Mouse (Mus musculus) heart, embryonic 10.5 days (tissue): ENCODE measurements around the gene Parp16. TPM values are rescaled to one million over a fixed set of nuclear protein-coding genes. Genes with fewer than 3 reads are reported as not detected.
"Not testable (repeated sequence)": the region's sequence is repeated elsewhere in the genome, so short reads cannot be mapped to it uniquely, and the experiment has no call there.

Experiments
- DNase-seq: peaks from one replicate; pipeline ENCODE4 v3.0.0-alpha.2; 2017; ENCODE audit warnings: low spot score
- H3K27ac ChIP-seq: fragments of 300-500 bp; sonication (generic); 2 replicates; pipeline ENCODE4 v1.5.1; 2016; ENCODE audit warnings: mild to moderate bottlenecking
- H3K27me3 ChIP-seq: fragments of 300-500 bp; sonication (generic); 2 replicates; pipeline ENCODE4 v1.6.1; 2016; ENCODE audit warnings: mild to moderate bottlenecking; ENCODE audit not compliant: poor library complexity, insufficient read depth, severe bottlenecking
- H3K36me3 ChIP-seq: fragments of 300-500 bp; sonication (generic); 2 replicates; pipeline ENCODE4 v1.6.1; 2016; ENCODE audit warnings: mild to moderate bottlenecking, moderate library complexity
- H3K4me1 ChIP-seq: fragments of 300-500 bp; sonication (generic); 2 replicates; pipeline ENCODE4 v1.6.1; 2016; ENCODE audit warnings: mild to moderate bottlenecking
- H3K4me3 ChIP-seq: fragments of 300-500 bp; sonication (generic); 2 replicates; pipeline ENCODE4 v1.5.1; 2016; ENCODE audit warnings: mild to moderate bottlenecking, moderate library complexity
- H3K9me3 ChIP-seq: fragments of 300-500 bp; sonication (generic); 2 replicates; pipeline ENCODE4 v1.6.1; 2016; ENCODE audit warnings: mild to moderate bottlenecking, moderate library complexity
- WGBS: fragments of 180-500 bp; shearing (Covaris S2); methylation state at CpG from one replicate; pipeline ENCODE4 v1.1.7; 2016; 5-methylcytosine and 5-hydroxymethylcytosine counted together
- polyA plus RNA-seq: library from polyadenylated mRNA; unstranded; fragments of >200 nt; fragmentation: Nextera tagmentation; extraction: Ambion mirVana; gene quantifications from 2 replicates; pipeline ENCODE4 v1.2.1, GENCODE M21; 2016

Parp16 gene
- polyA plus RNA-seq, 1 experiment from 2014 or later, result 5.8 TPM

DNA sequence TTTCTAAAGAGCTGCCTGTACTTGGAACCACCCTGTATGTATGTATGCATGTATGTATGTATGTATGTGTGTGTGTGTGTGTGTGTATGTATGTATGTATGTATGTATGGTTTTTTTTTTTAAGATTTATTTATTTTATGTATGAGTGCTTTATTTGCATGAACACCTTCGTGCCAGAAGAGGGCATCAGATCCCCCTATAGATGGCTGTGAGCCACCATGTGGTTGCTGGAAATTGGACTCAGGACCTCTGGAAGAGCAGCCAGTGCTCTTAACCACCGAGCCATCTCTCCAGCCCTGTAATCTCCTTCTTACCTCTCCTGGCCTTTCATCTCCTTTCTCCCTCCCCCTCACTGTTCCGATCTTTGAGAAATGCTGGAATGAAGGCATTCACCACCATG, 25.2 kb downstream of the Parp16 start:
- H3K36me3 ChIP-seq, H3K9me3 ChIP-seq, H3K27ac ChIP-seq, H3K27me3 ChIP-seq, H3K4me3 ChIP-seq, DNase-seq: not testable (repeated sequence)
- WGBS, result 45% methylated on average over 3 of the region's 3 CpGs
- peaks cover 22% of the 10 kb centered on the region for H3K4me1 ChIP-seq

DNA sequence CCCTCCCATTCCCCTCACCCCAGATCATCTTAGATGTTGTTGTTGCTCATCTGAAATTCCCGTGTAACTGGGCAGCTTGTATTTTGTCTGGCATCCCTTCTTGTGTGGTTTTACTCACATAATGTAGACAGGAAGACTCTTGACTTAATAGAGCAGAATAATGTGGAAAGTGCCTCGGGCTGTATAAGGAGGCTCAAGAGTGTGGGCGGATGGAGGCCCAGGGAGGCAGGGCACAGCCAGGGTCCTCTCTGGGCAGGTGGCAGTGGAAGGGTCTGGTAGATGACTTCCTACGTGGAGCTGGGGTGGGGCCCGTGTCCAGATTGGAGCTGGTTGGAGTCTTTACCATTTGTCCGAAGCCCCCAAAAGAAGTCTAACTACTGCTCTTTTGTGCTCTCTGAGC, 28.8 kb downstream of the Parp16 start:
- Histone ChIP-seq H3K4me3 (no peak overlapping the region), H3K4me1 (no peaks in the 10 kb centered on the region; the same call in 1 of the 2 replicates), H3K36me3 (0 out of 2 replicates have a peak, but pooled peaks cover 4% of the 10 kb centered on the region), H3K9me3 (no peaks in the 10 kb centered on the region), H3K27ac (no peak overlapping the region; the same call in 1 of the 2 replicates), H3K27me3 (no peaks in the 10 kb centered on the region)
- 72% methylated on average over 6 of the region's 6 CpGs for WGBS
- DNase-seq, result no peak

GRCm38 (mm10) chr9:65225795-65226194, 30.6 kb downstream of the Parp16 start:
- DNase-seq, result no peak
- Histone ChIP-seq H3K4me3 (no peak overlapping the region), H3K9me3 (no peaks in the 10 kb centered on the region), H3K4me1 (peaks cover 2% of the 10 kb centered on the region; the same call in 1 of the 2 replicates), H3K27me3 (no peaks in the 10 kb centered on the region), H3K36me3 (peaks cover 10% of the 10 kb centered on the region; the same call in 1 of the 2 replicates), H3K27ac (no peak overlapping the region)
- 39% methylated on average over 4 of the region's 4 CpGs for WGBS

GRCm38 (mm10) chr9:65230250-65230649, 35.1 kb downstream of the Parp16 start:
- no peak for DNase-seq
- peaks cover 13% of the 10 kb centered on the region; the same call in 1 of the 2 replicates for H3K4me1 ChIP-seq
- no peak overlapping the region for H3K4me3 ChIP-seq
- no peaks in the 10 kb centered on the region for H3K27me3 ChIP-seq
- peaks cover 22% of the 10 kb centered on the region for H3K36me3 ChIP-seq
- no peak overlapping the region for H3K27ac ChIP-seq
- whole genome bisulfite sequencing, result 70% methylated on average over 6 of the region's 6 CpGs
- no peaks in the 10 kb centered on the region for H3K9me3 ChIP-seq

DNA sequence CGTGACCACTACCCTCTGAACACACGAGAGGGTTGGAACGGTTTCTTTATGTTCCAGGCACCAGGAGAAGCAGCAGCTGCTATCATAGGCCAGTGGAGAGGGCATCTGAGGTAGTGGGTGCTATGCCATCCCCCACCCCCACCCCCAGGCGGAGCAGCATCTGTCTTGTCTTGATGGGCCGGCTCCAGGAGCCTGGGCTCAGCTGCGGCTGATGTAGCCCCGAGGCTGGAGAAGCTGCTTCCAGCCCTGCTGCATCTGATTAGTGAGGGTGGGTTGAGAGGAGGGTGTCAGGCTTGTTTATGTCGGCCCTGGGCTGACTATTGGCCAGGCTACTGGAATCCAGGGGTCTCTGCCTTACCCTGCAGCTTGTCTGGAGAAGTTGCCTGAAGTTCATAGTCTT, 36.1 kb downstream of the Parp16 start:
- Histone ChIP-seq H3K27ac (0 out of 2 replicates have a peak overlapping the region, but pooled peaks have one; percentile 56), H3K36me3 (peaks cover 23% of the 10 kb centered on the region), H3K9me3 (no peaks in the 10 kb centered on the region), H3K27me3 (no peaks in the 10 kb centered on the region), H3K4me1 (peaks cover 13% of the 10 kb centered on the region; the same call in 1 of the 2 replicates), H3K4me3 (no peak overlapping the region)
- DNase-seq, result no peak
- WGBS, result 50% methylated on average over 8 of the region's 8 CpGs

GRCm38 (mm10) chr9:65233243-65233985, 38.3 kb downstream of the Parp16 start:
- Histone ChIP-seq H3K4me1 (peaks cover 13% of the 10 kb centered on the region; the same call in 1 of the 2 replicates), H3K36me3 (peaks cover 33% of the 10 kb centered on the region), H3K27ac (no peak overlapping the region), H3K27me3 (no peaks in the 10 kb centered on the region), H3K4me3 (no peak overlapping the region), H3K9me3 (no peaks in the 10 kb centered on the region)
- DNase-seq, result no peak
- 83% methylated on average over 9 of the region's 9 CpGs for WGBS

GRCm38 (mm10) chr9:65234734-65235133, 39.6 kb downstream of the Parp16 start:
- DNase-seq, result peak; percentile 71
- Histone ChIP-seq H3K27ac (no peak overlapping the region), H3K9me3 (no peaks in the 10 kb centered on the region), H3K27me3 (no peaks in the 10 kb centered on the region), H3K36me3 (peaks cover 38% of the 10 kb centered on the region), H3K4me1 (peaks cover 13% of the 10 kb centered on the region; the same call in 1 of the 2 replicates), H3K4me3 (no peak overlapping the region)
- WGBS, result 74% methylated on average over 3 of the region's 3 CpGs

GRCm38 (mm10) chr9:65235601-65236000, 40.4 kb downstream of the Parp16 start:
- H3K27ac ChIP-seq, result no peak overlapping the region
- H3K9me3 ChIP-seq, result no peaks in the 10 kb centered on the region
- H3K4me3 ChIP-seq, result no peak overlapping the region
- 35% methylated on average over 1 of the region's 1 CpGs for WGBS
- DNase-seq, result no peak
- H3K4me1 ChIP-seq, result peaks cover 13% of the 10 kb centered on the region; the same call in 1 of the 2 replicates
- H3K27me3 ChIP-seq, result no peaks in the 10 kb centered on the region
- peaks cover 32% of the 10 kb centered on the region for H3K36me3 ChIP-seq

DNA sequence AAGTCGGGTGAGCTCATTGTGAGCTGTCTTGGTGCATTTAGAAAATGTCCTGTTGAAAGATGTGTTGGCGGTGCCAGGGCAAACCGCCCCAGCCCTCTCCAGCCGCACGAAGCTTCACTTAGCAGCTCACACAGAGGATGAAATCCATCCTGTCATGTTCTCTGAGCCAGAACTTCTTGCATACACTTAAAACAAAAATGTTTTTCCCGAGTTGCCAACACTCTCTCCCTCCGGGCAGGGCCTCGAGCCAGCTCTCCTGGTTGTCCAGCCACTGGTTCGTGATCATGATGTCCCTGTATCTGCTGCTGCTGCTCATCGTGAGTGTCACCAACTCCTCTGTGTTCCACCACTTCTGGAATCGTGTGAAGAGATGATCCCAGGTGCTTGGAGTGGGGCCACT, 42.5 kb downstream of the Parp16 start:
- Histone ChIP-seq H3K27ac (no peak overlapping the region), H3K4me3 (no peak overlapping the region), H3K27me3 (no peaks in the 10 kb centered on the region), H3K9me3 (no peaks in the 10 kb centered on the region), H3K4me1 (peaks cover under 1% of the 10 kb centered on the region; the same call in 1 of the 2 replicates), H3K36me3 (peaks cover 29% of the 10 kb centered on the region; the same call in 1 of the 2 replicates)
- 73% methylated on average over 11 of the region's 11 CpGs for WGBS
- no peak for DNase-seq

DNA sequence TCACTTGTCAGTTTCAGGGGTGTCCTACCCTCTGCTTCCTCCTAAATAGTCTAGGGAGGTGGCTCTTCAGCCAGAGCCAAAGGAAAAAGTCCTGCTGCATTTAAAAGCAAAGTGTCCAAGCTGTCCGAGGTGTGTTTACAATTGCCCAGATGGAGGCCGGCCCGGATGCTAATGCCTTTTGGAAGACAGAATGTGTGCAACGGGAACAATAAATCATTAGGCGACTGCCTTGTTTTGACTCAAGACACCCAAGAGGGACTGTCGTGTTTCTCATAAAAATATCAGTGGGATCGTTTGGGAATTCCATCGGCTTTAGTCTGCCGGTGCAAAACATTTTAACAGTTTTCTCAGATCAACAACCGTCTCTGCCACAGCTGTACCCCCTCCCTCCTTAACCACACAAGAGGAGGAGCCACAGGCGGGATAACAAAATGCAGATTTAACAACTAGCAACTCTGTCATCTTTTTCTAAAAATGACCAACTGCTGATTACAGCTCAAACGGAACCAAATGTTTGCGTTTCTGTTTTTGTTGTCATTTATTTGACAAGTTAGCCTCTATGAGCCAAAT, 43.1 kb downstream of the Parp16 start:
- no peak for DNase-seq
- peaks cover 7% of the 10 kb centered on the region; the same call in 1 of the 2 replicates for H3K4me1 ChIP-seq
- WGBS, result 80% methylated on average over 13 of the region's 13 CpGs

DNA sequence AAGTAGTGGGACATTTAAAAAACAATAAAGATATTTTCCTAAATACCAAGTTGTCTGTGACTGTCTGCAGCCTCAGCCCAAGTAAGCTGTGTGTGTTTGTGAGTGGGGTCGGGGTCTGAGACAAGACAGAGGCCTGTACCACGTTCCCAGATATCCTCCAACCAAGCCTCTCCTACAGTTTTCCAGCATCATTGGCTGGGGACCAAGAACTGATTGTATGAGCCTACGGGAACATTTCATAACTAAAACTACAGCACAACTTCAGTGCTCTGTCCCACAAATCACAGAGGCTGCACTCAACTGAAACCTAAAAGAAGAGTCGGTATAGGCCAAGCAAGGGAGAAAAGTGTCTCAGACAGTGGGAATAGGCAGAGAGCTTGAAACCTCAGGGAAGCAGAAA, 44.0 kb downstream of the Parp16 start:
- H3K36me3 ChIP-seq, result peaks cover 21% of the 10 kb centered on the region; the same call in 1 of the 2 replicates
- H3K9me3 ChIP-seq, result no peaks in the 10 kb centered on the region
- H3K27me3 ChIP-seq, result no peaks in the 10 kb centered on the region
- WGBS, result 93% methylated on average over 4 of the region's 4 CpGs
- H3K27ac ChIP-seq, result no peak overlapping the region
- H3K4me1 ChIP-seq, result peaks cover 15% of the 10 kb centered on the region
- H3K4me3 ChIP-seq, result no peak overlapping the region
- no peak for DNase-seq

More for the DNA sequence above, 43.1 kb downstream of the Parp16 start:
- H3K36me3 ChIP-seq, result peaks cover 23% of the 10 kb centered on the region; the same call in 1 of the 2 replicates
- no peaks in the 10 kb centered on the region for H3K9me3 ChIP-seq
- H3K27me3 ChIP-seq, result no peaks in the 10 kb centered on the region
- H3K27ac ChIP-seq, result no peak overlapping the region
- H3K4me3 ChIP-seq, result no peak overlapping the region

DNA sequence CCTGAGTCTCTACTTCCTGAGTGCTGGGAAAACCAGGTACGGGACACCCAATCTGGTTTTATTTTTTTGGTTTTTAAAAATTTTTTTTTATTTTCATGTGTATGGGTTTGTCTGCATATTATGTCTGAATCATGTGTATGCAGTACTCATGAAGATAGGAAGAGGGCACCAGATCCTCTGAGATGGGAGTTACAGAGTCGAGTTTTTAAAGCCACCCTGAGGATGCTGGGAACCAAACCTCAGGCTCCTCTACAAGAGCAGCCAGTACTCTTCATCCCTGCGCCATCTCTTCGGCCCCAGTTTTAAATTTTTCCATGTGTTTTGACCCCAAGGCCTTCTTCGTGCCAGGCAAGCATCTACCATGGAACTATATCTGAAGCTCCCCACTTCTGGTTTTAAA, 44.6 kb downstream of the Parp16 start:
- Histone ChIP-seq H3K27me3 (no peaks in the 10 kb centered on the region), H3K4me3 (no peak overlapping the region), H3K9me3 (no peaks in the 10 kb centered on the region), H3K27ac (no peak overlapping the region), H3K36me3 (peaks cover 21% of the 10 kb centered on the region; the same call in 1 of the 2 replicates), H3K4me1 (peaks cover 20% of the 10 kb centered on the region)
- 86% methylated on average over 5 of the region's 5 CpGs for WGBS
- DNase-seq, result no peak

DNA sequence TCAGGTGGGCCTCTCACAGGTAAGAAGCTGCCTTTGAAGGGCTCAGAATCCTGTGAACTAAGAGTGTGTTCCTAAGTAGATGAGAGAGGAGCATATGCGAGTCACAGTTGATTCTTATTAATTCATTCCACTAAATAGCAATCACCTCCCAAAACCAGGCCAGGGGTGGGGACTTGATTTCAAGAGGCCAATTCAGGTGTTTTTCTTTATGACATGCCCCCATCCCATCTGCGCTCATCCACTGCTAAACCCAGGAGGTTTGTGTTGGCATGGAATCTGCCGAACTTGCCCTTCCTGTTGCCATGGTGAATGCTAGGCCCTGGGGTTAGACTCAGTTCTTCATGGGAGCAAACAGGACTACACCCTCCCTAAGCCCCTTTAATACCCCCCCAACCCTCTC, 45.4 kb downstream of the Parp16 start:
- H3K36me3 ChIP-seq, result peaks cover 21% of the 10 kb centered on the region; the same call in 1 of the 2 replicates
- H3K9me3 ChIP-seq, result no peaks in the 10 kb centered on the region
- 80% methylated on average over 3 of the region's 3 CpGs for WGBS
- H3K27me3 ChIP-seq, result no peaks in the 10 kb centered on the region
- no peak for DNase-seq
- no peak overlapping the region for H3K27ac ChIP-seq
- H3K4me1 ChIP-seq, result peaks cover 20% of the 10 kb centered on the region
- H3K4me3 ChIP-seq, result no peak overlapping the region
